Mouse (Mus musculus): Measurements from ENCODE around the gene Olfr350. TPM values are rescaled to one million over a fixed set of nuclear protein-coding genes. Genes with fewer than 3 reads are reported as not detected.

Gene Olfr350
- polyA plus RNA-seq (2012) = 0.04 TPM in 1 of 2 replicates, not detected in the other

- TF ChIP-seq TAL1 (IDR thresholded peaks at IDR 0.05; ENCODE audit: low read length) = no peak
- TF ChIP-seq GATA1 (IDR thresholded peaks at IDR 0.05; ENCODE audit: low read length) = no peak
- Histone ChIP-seq H3K27me3 (ENCODE audit: control insufficient read depth) (no peaks in the 10 kb centered on the region), H3K4me3 (replicated peaks) (no peak within 1 kb of the TSS)
Observed at GRCm38 (mm10) chr2:36846010-36846409, at the start of gene Olfr350. Gene Olfr350 (plus strand): TSS chr2:36846310.

DNA sequence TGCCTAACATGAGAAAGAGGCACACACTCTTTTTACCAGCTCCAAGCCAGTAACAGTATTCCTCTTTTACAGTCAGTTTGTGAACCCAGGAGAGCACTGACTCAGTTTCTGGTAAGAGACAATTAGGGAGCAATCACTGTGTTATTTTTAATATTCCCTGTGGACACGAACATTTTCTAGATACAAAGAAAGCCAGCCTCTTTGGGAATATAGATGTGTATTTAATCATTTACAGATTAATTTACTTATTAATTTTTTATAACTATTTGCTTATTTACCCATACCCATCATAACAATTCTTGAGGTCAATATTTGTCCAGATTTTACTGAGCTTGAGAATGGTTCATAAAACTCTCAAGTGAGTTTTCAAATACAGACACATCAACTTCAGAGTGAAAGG lies 29.2 kb upstream of the Olfr350 start, which contains the start of gene Olfr3:
Gene Olfr3, minus strand, starts transcription at position 101 of the 400 bp plus-strand sequence.
- TF ChIP-seq GATA1 (IDR thresholded peaks at IDR 0.05; ENCODE audit: low read length) (no peak), TAL1 (IDR thresholded peaks at IDR 0.05; ENCODE audit: low read length) (no peak)
- Histone ChIP-seq H3K4me3 (replicated peaks) (no peak within 1 kb of the TSS), H3K27me3 (ENCODE audit: control insufficient read depth) (no peaks in the 10 kb centered on the region), H3K4me1 (ENCODE audit: control insufficient read depth) (no peaks in the 10 kb centered on the region), H3K36me3 (ENCODE audit: control insufficient read depth) (no peaks in the 10 kb centered on the region), H3K9me3 (ENCODE audit: control insufficient read depth, low read length) (peaks cover 19% of the 10 kb centered on the region)

More at GRCm38 (mm10) chr2:36846010-36846409, at the start of gene Olfr350:
- 0 out of 2 replicates have a peak, but pooled peaks cover 4% of the 10 kb centered on the region for H3K9me3 ChIP-seq (ENCODE audit: control insufficient read depth, low read length)
- H3K36me3 ChIP-seq (ENCODE audit: control insufficient read depth) = no peaks in the 10 kb centered on the region
- H3K4me1 ChIP-seq (ENCODE audit: control insufficient read depth) = no peaks in the 10 kb centered on the region

GRCm38 (mm10) chr2:36862560-36862959 lies 16.4 kb downstream of the Olfr350 start, which contains the start of gene Olfr351:
Gene Olfr351 (minus strand): TSS chr2:36862660.
- peaks cover 11% of the 10 kb centered on the region for H3K9me3 ChIP-seq (ENCODE audit: control insufficient read depth, low read length)
- no peaks in the 10 kb centered on the region for H3K4me1 ChIP-seq (ENCODE audit: control insufficient read depth)
- no peak within 1 kb of the TSS for H3K4me3 ChIP-seq (replicated peaks)
- no peaks in the 10 kb centered on the region for H3K27me3 ChIP-seq (ENCODE audit: control insufficient read depth)
- no peak for TF ChIP-seq TAL1 (IDR thresholded peaks at IDR 0.05; ENCODE audit: low read length)
- no peak for TF ChIP-seq GATA1 (IDR thresholded peaks at IDR 0.05; ENCODE audit: low read length)
- no peaks in the 10 kb centered on the region for H3K36me3 ChIP-seq (ENCODE audit: control insufficient read depth)

DNA sequence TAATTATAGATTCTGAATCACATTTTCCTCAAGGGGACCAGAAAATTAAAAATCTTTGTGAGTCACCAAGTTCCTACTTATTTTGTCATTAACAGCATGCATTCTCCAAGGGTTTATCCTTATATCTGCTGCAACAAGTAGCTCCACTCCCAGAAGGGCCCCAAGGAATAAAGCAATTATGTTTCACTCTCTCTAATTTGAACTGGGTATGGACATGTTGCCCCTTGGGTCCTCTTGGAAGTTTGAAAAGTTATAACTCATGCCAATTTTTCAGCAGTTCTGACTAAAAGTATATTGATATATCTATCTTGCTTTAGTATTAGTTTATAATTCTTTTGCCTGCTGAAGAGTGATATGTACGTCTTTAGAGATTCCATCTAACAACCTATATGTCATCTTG lies 22.1 kb downstream of the Olfr350 start, which contains the start of gene Olfr352:
Gene Olfr352, plus strand, starts transcription at position 301 of the 400 bp plus-strand sequence.
- H3K4me1 ChIP-seq (ENCODE audit: control insufficient read depth) = no peaks in the 10 kb centered on the region
- no peaks in the 10 kb centered on the region for H3K36me3 ChIP-seq (ENCODE audit: control insufficient read depth)
- TF ChIP-seq TAL1 (IDR thresholded peaks at IDR 0.05; ENCODE audit: low read length) = no peak
- no peak for TF ChIP-seq GATA1 (IDR thresholded peaks at IDR 0.05; ENCODE audit: low read length)
- H3K9me3 ChIP-seq (ENCODE audit: control insufficient read depth, low read length) = peaks cover 10% of the 10 kb centered on the region
- no peak within 1 kb of the TSS for H3K4me3 ChIP-seq (replicated peaks)
- H3K27me3 ChIP-seq (ENCODE audit: control insufficient read depth) = no peaks in the 10 kb centered on the region

DNA sequence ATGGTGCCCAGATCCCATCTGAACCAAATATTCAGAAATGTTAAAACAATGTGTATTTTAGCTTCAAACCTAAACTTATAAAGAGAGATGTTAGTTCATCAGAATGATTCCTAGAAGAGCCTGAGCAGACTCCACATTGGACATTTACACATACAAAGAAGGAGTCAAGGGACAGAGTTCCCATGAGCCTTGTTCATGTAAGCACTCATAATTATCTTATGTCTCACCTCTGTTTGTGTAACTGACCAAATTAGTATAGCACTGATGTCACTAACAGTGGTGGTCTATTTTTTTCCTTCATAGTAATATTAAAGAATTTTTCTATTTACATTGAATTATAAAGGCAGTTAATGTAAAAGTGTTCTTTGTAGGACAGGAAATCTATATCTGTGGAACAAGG lies 46.7 kb downstream of the Olfr350 start, which contains the start of gene Olfr353:
Gene Olfr353, minus strand, starts transcription at position 101 of the 400 bp plus-strand sequence.
- no peaks in the 10 kb centered on the region; the same call in 1 of the 2 replicates for H3K9me3 ChIP-seq (ENCODE audit: control insufficient read depth, low read length)
- no peaks in the 10 kb centered on the region for H3K36me3 ChIP-seq (ENCODE audit: control insufficient read depth)
- no peak within 1 kb of the TSS for H3K4me3 ChIP-seq (replicated peaks)
- no peaks in the 10 kb centered on the region for H3K4me1 ChIP-seq (ENCODE audit: control insufficient read depth)
- no peaks in the 10 kb centered on the region for H3K27me3 ChIP-seq (ENCODE audit: control insufficient read depth)
- TF ChIP-seq GATA1 (IDR thresholded peaks at IDR 0.05; ENCODE audit: low read length) = no peak
- TF ChIP-seq TAL1 (IDR thresholded peaks at IDR 0.05; ENCODE audit: low read length) = no peak

- TF ChIP-seq TAL1 (IDR thresholded peaks at IDR 0.05; ENCODE audit: low read length) (no peak), GATA1 (IDR thresholded peaks at IDR 0.05; ENCODE audit: low read length) (no peak)
- H3K4me1 ChIP-seq (ENCODE audit: control insufficient read depth) = no peaks in the 10 kb centered on the region
Observed at GRCm38 (mm10) chr2:36897114-36897513, 51.0 kb downstream of the Olfr350 start.

More at GRCm38 (mm10) chr2:36897114-36897513, 51.0 kb downstream of the Olfr350 start:
- no peak overlapping the region for H3K4me3 ChIP-seq (replicated peaks)
- no peaks in the 10 kb centered on the region for H3K36me3 ChIP-seq (ENCODE audit: control insufficient read depth)
- no peaks in the 10 kb centered on the region for H3K27me3 ChIP-seq (ENCODE audit: control insufficient read depth)
- H3K9me3 ChIP-seq (ENCODE audit: control insufficient read depth, low read length) = peaks cover 6% of the 10 kb centered on the region

Other genes with a start within 250 kb of the Olfr350 start
- gene Olfr345, start 206.3 kb upstream of the Olfr350 start, polyA plus RNA-seq (2012) = not detected in 2 replicates
- gene Olfr346, start 160.5 kb upstream of the Olfr350 start, polyA plus RNA-seq (2012) = 0.02 TPM in 1 of 2 replicates, not detected in the other
- not detected in 2 replicates for gene Olfr347, start 114.4 kb upstream of the Olfr350 start, polyA plus RNA-seq (2012)
- not detected in 2 replicates for gene Olfr348, start 62.0 kb upstream of the Olfr350 start, polyA plus RNA-seq (2012)
- not detected in 2 replicates for gene Olfr50, start 55.8 kb upstream of the Olfr350 start, polyA plus RNA-seq (2012)
- gene Olfr3, start 29.3 kb upstream of the Olfr350 start, polyA plus RNA-seq (2012) = not detected in 2 replicates
- not detected in 2 replicates for gene Olfr351, start 16.4 kb downstream of the Olfr350 start, polyA plus RNA-seq (2012)
- not detected in 2 replicates for gene Olfr352, start 22.1 kb downstream of the Olfr350 start, polyA plus RNA-seq (2012)
- gene Olfr353, start 46.6 kb downstream of the Olfr350 start, polyA plus RNA-seq (2012) = not detected in 2 replicates
- gene Olfr354, start 59.4 kb downstream of the Olfr350 start, polyA plus RNA-seq (2012) = not detected in 2 replicates
- gene Olfr355, start 82.6 kb downstream of the Olfr350 start, polyA plus RNA-seq (2012) = not detected in 2 replicates
- not detected in 2 replicates for gene Olfr356, start 90.8 kb downstream of the Olfr350 start, polyA plus RNA-seq (2012)
- gene Olfr357, start 147.5 kb downstream of the Olfr350 start, polyA plus RNA-seq (2012) = not detected in 2 replicates
- gene Olfr358, start 163.0 kb downstream of the Olfr350 start, polyA plus RNA-seq (2012) = 0.01 TPM in 1 of 2 replicates, not detected in the other
- not detected in 2 replicates for gene Olfr360, start 219.4 kb downstream of the Olfr350 start, polyA plus RNA-seq (2012)
- not detected in 2 replicates for gene Olfr361, start 243.0 kb downstream of the Olfr350 start, polyA plus RNA-seq (2012)